Mouse (Mus musculus) thymus, postnatal 25 days (tissue): ENCODE results near the gene Glt8d2.
"Not testable (repeated sequence)": the region's sequence is repeated elsewhere in the genome, so short reads cannot be mapped to it uniquely, and the experiment has no call there.

Experiments
- DNase-seq: peaks from one replicate; pipeline ENCODE4 v3.0.0; 2022

Gene Glt8d2

GRCm38 (mm10) chr10:82641481-82641880 lies 49.0 kb downstream of the Glt8d2 start:
- DNase-seq, result no peak

GRCm38 (mm10) chr10:82639032-82639698 lies 51.3 kb downstream of the Glt8d2 start:
- DNase-seq, result no peak

GRCm38 (mm10) chr10:82636321-82636720 lies 54.1 kb downstream of the Glt8d2 start:
- DNase-seq, result no peak

- DNase-seq, result no peak
Observed at GRCm38 (mm10) chr10:82634348-82634747, 56.1 kb downstream of the Glt8d2 start.

- DNase-seq, result no peak
Observed at GRCm38 (mm10) chr10:82632496-82633280, 57.8 kb downstream of the Glt8d2 start.

- no peak for DNase-seq
Observed at GRCm38 (mm10) chr10:82631133-82631532, 59.3 kb downstream of the Glt8d2 start.

- DNase-seq, result no peak
Observed at GRCm38 (mm10) chr10:82630497-82630896, 60.0 kb downstream of the Glt8d2 start.

- DNase-seq, result peak; percentile 88
Observed at GRCm38 (mm10) chr10:82629586-82630255, 60.7 kb downstream of the Glt8d2 start, which contains the start of gene Tdg. Tdg (plus strand) TSS chr10:82629828.

GRCm38 (mm10) chr10:82629111-82629585 lies 61.3 kb downstream of the Glt8d2 start:
- DNase-seq, result no peak

GRCm38 (mm10) chr10:82623553-82623932 lies 66.9 kb downstream of the Glt8d2 start:
- DNase-seq, result not testable (repeated sequence)

GRCm38 (mm10) chr10:82622671-82623552 lies 67.5 kb downstream of the Glt8d2 start, which contains the start of gene 1190007I07Rik:
1190007I07Rik (minus strand) TSS chr10:82623228.
- DNase-seq, result peak; percentile 86

- no peak for DNase-seq
Observed at GRCm38 (mm10) chr10:82622235-82622634, 68.2 kb downstream of the Glt8d2 start.
